Mouse (Mus musculus): ENCODE measurements around the gene Ly6g5b.

- no peak for TF ChIP-seq CTCF (IDR thresholded peaks at IDR 0.05; ENCODE audit: low read depth)
- TF ChIP-seq EP300 (optimal IDR thresholded peaks at IDR 0.05): no peak
Observed at GRCm38 (mm10) chr17:35076507-35077176, 38.6 kb downstream of the Ly6g5b start, which contains the start of gene Ly6g6e.

Measured in stomach, postnatal 0 days (tissue).